Mouse (Mus musculus): Measurements from ENCODE around the gene Cnbp. TPM values are rescaled to one million over a fixed set of nuclear protein-coding genes. Genes with fewer than 3 reads are reported as not detected.

Gene Cnbp
- polyA plus RNA-seq, 3 experiments from 2014 or later, result 888 to 1,186 (median 1,089) TPM

- no peak for ATAC-seq
These were observed 46.9 kb downstream of the Cnbp start for GRCm38 (mm10) chr6:87804036-87804435.

- no peak for ATAC-seq
These were observed 48.4 kb downstream of the Cnbp start for GRCm38 (mm10) chr6:87802462-87802861.

- ATAC-seq, result no peak
These were observed 51.3 kb downstream of the Cnbp start for GRCm38 (mm10) chr6:87799576-87799975.

DNA sequence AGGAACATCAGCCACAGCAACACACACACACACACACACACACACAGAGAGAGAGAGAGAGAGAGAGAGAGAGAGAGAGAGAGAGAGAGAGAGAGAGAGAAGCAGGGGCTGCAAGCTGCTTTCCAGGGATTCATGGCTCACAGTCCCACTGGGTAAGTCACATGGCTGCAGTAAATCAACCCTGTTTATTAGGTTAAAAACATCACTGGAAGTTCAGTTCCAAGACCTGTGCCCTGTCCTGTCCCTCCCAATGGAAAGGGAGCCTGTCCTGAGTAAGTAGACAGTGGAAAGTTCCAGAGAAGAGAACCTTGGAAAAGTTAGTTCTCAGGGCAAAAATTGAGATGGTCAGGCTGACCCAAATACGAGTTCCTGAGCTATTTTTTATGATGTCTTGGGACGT, 53.6 kb downstream of the Cnbp start:
- ATAC-seq, result no peak

GRCm38 (mm10) chr6:87796251-87796880, 54.5 kb downstream of the Cnbp start:
- no peak for ATAC-seq

- ATAC-seq, result no peak
These were observed 55.3 kb downstream of the Cnbp start for GRCm38 (mm10) chr6:87795385-87796150.

- ATAC-seq, result no peak
These were observed 56.9 kb downstream of the Cnbp start for GRCm38 (mm10) chr6:87793821-87794510.

Other genes with a start within 250 kb of the Cnbp start
- 1 to 10 TPM; 4.3 to 5.4 (median 4.8) TPM for gene Aplf, start 178.9 kb downstream of the Cnbp start, polyA plus RNA-seq (2017; shearing (Covaris generic))
- gene Efcc1, start 120.2 kb downstream of the Cnbp start, polyA plus RNA-seq (2017; shearing (Covaris generic)), result under 1 TPM in 2 of 3 experiments, not detected in 1; 0.30 to 0.87 TPM
- under 1 TPM in 1 of 3 experiments, not detected in 2; 0.41 TPM for gene Gp9, start 73.0 kb downstream of the Cnbp start, polyA plus RNA-seq (2017; shearing (Covaris generic))
- 10 to 100 TPM; 11.1 to 18.7 (median 15.7) TPM for gene Rab43, start 38.9 kb downstream of the Cnbp start, polyA plus RNA-seq (2017; shearing (Covaris generic))
- gene Gm45140, start 15.3 kb downstream of the Cnbp start, polyA plus RNA-seq (2017; shearing (Covaris generic)), result 1 to 10 TPM; 3.6 to 6.6 (median 4.6) TPM
- gene Isy1, start 12.3 kb downstream of the Cnbp start, polyA plus RNA-seq (2017; shearing (Covaris generic)), result 100 to 1,000 TPM in 1 of 3 experiments, 10 to 100 TPM in 2; 84.1 to 102 (median 98.9) TPM
- gene Copg1, start 36.7 kb upstream of the Cnbp start, polyA plus RNA-seq (2017; shearing (Covaris generic)), result 100 to 1,000 TPM in 1 of 3 experiments, 10 to 100 TPM in 2; 63.1 to 108 (median 84.1) TPM
- 10 to 100 TPM; 45.1 to 53.4 (median 49.3) TPM for gene Hmces, start 62.8 kb upstream of the Cnbp start, polyA plus RNA-seq (2017; shearing (Covaris generic))
- not detected for gene H1fx, start 130.5 kb upstream of the Cnbp start, polyA plus RNA-seq (2017; shearing (Covaris generic))
- 100 to 1,000 TPM; 271 to 323 (median 302) TPM for gene Rab7, start 194.2 kb upstream of the Cnbp start, polyA plus RNA-seq (2017; shearing (Covaris generic))
- gene Rpn1, start 233.4 kb upstream of the Cnbp start, polyA plus RNA-seq (2017; shearing (Covaris generic)), result 100 to 1,000 TPM in 2 of 3 experiments, 10 to 100 TPM in 1; 82.7 to 138 (median 128) TPM